Mouse (Mus musculus): ENCODE measurements around the gene Pklr.

Pklr gene

GRCm38 (mm10) chr3:89193853-89194252, 57.9 kb downstream of the Pklr start:
- no peak for DNase-seq (ENCODE audit: low read depth, low spot score)
